In genomic region chr7:117716876-117717408, GRCm38 (mm10) we compare ENCODE assay signal across 15 mouse cellular contexts.
"Had no signal": no experiment of that assay in that cellular context is flagged by ENCODE, and none has a peak within 500 bp of the region (broad histone marks: within the 10 kb centered on the region; RNA-seq: fewer than 3 reads in every experiment).

No protein-coding gene starts in this region.

- H3K9ac ChIP-seq: neural tube, embryonic 15.5 days; stomach, embryonic 15.5 days had no signal

- H3K27ac ChIP-seq: neural tube, embryonic 15.5 days; stomach, embryonic 15.5 days; stomach, postnatal 0 days had no signal

- H3K36me3 ChIP-seq: neural tube, embryonic 15.5 days; stomach, embryonic 15.5 days had no signal

- H3K4me2 ChIP-seq: neural tube, embryonic 15.5 days; stomach, embryonic 15.5 days had no signal

- H3K4me1 ChIP-seq: neural tube, embryonic 15.5 days; stomach, embryonic 15.5 days had no signal

- H3K4me3 ChIP-seq: neural tube, embryonic 15.5 days; stomach, embryonic 15.5 days had no signal

- H3K9me3 ChIP-seq: neural tube, embryonic 15.5 days; stomach, embryonic 15.5 days had no signal

- DNase-seq: retina, postnatal 1 day; right cerebral cortex, adult 18-20 months; right cerebral cortex, postnatal 14 days; right cerebral cortex, postnatal 25 days; right cerebral cortex, postnatal 4 days; spleen, adult 18-20 months; thymus, adult 18-20 months; thymus, adult 2 months; thymus, postnatal 14 days; thymus, postnatal 25 days; thymus, postnatal 36 days; thymus, postnatal 4 days had no signal

- H3K27me3 ChIP-seq: neural tube, embryonic 15.5 days; stomach, embryonic 15.5 days had no signal
